Mouse (Mus musculus): Measurements from ENCODE around the gene Crygb.

- TF ChIP-seq POLR2A (IDR thresholded peaks at IDR 0.05; ENCODE audit: borderline replicate concordance, extremely low read depth, insufficient read depth, insufficient read length, poor library complexity, severe bottlenecking) (no peak), CTCF (IDR thresholded peaks at IDR 0.05; ENCODE audit: borderline replicate concordance, extremely low read depth, insufficient read depth, insufficient read length) (no peak)
These were observed 42.4 kb downstream of the Crygb start for GRCm38 (mm10) chr1:65039679-65040078.

Data from brain, embryonic 14.5 days (tissue).